Mouse (Mus musculus) spleen, adult 2 months (tissue): Measurements from ENCODE around the gene Uba3.

Source experiments
- CTCF ChIP-seq: fragments of 200-500 bp; IDR thresholded peaks from 2 replicates; pipeline ENCODE4 v1.5.1; 2011; ENCODE audit warnings: mild to moderate bottlenecking, inconsistent platforms; ENCODE audit not compliant: insufficient read depth, insufficient read length, insufficient replicate concordance; ENCODE audit errors: extremely low read depth
- POLR2A ChIP-seq: fragments of 200-500 bp; IDR thresholded peaks from 2 replicates; pipeline ENCODE4 v1.6.1; 2011; ENCODE audit warnings: low read depth, low read length, inconsistent platforms

GRCm38 (mm10) chr6:97204952-97205351, 495 bp downstream of the Uba3 start:
- TF ChIP-seq CTCF, result no peak
- TF ChIP-seq POLR2A, result no peak
